Mouse (Mus musculus) embryo, embryonic 10.5 days (tissue): ENCODE measurements around the gene Astl.

Experiments used
- DNase-seq: peaks from one replicate; pipeline ENCODE4 v3.0.0-alpha.2; 2015; ENCODE audit warnings: low spot score

Gene Astl

GRCm38 (mm10) chr2:127324456-127324855, 14.0 kb upstream of the Astl start:
- DNase-seq = no peak

DNA sequence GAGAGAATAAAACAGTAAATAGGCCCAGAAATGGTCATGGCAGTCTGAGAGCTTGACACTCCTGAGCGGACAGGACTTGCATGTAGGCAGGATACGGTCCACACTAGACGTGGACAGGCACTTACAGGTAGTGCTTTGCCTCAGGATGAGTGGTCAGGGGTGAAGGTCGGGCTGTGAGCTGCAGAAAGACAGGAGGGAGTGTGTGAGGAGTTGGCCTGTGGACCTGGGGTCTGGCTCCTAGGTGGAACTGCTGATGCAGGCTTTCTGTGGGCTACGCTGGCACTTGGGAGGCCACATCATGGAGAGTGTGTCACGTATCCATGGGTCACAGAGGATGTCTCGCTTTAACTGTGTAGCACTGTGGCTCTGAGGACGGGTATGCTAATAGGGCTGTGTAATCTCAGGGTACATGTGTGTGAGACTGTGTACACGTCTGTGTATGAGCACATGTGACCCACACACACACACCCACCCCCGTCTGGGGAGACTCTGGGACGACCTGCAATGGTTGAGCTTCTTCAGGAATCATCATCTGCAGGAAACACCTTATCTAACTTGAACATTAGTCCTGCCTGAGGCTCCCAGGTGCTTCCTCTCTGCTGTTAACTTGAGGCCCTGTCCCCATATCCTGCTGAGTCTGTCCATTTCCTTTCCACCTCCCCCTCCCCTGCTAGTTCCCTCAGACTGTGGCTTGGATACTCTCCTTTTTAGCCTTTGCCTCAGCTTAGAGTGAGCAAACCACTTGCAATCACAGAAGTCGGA, 10.2 kb upstream of the Astl start:
- no peak for DNase-seq

DNA sequence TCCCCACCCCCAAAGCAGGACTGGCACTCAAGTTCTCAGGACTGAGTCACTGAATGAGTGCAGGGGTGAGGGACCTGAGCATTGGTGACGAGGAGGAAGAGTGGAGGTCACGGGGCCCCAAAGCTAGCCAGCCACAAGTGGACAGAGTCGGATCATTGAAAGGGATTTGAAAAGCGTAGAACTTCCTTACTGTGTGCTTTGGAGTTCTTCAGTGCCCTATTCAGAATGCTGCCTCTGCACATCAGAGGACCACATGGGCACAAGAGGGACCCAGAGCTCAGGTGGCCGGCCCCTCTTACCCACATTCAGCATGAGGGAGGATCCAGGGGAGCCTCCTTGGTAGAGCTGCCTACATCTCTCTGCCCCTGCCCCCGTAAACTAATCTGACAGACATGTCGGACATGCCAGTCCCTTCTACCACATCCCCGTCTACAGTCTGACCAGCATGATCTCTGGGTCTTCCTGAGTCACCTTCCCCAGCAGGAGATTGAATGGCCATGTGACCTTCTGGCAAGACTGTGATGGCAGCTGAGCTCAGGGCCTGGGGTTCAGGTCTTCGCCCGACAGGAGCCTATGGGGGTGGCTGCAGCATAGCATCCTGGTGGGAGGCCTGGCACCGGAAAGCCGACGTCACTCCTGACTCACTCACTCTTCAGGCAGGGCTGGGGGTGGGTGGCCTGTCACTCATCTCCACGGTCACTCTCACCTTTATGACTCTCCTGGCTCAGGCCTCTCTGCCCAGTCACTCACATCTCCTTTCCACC, 5.5 kb upstream of the Astl start:
- no peak for DNase-seq

- DNase-seq = no peak
Observed at GRCm38 (mm10) chr2:127333945-127334603, 4.4 kb upstream of the Astl start.

DNA sequence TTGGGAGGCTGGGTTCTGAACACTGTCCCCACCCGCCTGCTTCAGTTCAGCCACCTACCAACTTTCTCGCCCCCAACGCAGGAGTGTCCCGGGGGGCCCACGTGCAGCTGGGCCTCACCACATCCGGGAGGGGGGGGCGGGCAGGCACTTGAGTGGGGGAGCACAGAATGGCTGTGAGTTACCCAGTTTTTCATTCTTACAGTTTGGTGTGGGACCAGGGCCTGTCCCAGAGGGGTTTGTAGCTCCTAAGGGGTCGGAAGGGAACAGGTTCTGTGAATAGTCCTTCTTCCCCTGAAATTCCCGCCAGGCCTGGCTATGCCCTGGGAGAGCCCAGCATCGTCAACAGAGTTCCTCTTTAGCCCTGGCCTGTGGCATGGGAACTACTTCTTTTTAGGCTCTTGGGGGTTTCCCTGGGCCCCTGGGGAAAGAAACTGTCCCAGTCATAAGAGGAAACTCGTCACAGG, 3.3 kb upstream of the Astl start:
- DNase-seq = no peak

DNA sequence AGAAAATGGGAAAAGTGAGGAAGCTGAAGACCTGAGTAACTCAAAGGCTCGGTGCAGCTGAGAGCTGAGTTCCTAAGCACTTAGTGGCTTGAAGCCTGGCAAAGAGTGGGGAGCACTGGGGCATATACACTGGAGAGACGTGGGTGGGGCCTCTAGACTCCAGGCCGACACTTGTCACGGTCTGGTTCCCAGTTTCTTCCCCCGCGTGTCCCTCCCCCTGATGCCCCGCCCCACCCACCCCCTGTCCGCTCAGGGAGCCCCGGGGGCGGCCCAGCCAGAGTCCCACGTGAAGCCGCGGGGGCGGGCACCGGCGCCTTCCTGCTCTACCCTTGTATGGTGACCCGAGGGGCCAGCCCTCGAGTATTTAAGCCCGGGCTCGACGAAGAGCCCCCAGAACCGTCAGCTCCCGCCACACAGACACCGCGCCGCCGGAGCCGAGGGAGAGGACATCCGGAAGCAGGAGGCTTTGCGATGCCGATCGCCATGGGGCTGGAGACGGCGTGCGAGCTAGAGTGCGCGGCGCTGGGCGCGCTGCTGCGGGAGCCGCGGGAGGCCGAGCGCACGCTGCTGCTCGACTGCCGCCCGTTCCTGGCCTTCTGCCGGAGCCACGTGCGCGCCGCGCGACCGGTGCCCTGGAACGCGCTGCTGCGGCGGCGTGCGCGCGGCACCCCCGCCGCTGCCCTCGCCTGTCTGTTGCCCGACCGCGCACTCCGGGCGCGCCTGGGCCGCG, 2.5 kb upstream of the Astl start, which contains the start of gene Dusp2:
TSS of gene Dusp2 (plus strand) at position 393 of the 730 bp plus-strand sequence.
- peak; percentile 65 for DNase-seq

GRCm38 (mm10) chr2:127336497-127336832, 2.0 kb upstream of the Astl start:
- peak; percentile 16 for DNase-seq

GRCm38 (mm10) chr2:127336885-127337284, 1.6 kb upstream of the Astl start:
- no peak for DNase-seq

- no peak for DNase-seq
Observed at GRCm38 (mm10) chr2:127337531-127337930, 908 bp upstream of the Astl start.

GRCm38 (mm10) chr2:127338012-127338411, 427 bp upstream of the Astl start:
- no peak for DNase-seq

DNA sequence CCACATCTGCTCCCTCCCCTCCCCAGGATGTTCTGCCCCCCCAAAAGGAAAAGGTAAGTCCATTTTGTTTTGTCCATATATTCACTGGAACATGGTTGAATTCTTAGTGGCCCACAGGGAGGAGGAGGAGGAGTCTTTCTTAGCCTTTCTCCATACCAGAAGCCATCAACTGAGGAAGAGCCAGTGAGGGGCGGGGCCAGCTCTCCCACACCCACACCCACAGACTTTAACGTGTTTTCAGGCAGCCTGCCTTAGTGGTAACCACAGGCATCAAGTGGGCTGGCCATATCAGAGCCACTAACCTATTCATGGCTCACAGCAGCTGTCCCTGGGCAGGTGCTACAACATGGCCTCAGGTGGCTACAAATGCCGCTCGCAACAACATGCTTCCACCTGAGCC, 394 bp downstream of the Astl start:
- DNase-seq = no peak

GRCm38 (mm10) chr2:127339262-127339661, 823 bp downstream of the Astl start:
- DNase-seq = no peak

DNA sequence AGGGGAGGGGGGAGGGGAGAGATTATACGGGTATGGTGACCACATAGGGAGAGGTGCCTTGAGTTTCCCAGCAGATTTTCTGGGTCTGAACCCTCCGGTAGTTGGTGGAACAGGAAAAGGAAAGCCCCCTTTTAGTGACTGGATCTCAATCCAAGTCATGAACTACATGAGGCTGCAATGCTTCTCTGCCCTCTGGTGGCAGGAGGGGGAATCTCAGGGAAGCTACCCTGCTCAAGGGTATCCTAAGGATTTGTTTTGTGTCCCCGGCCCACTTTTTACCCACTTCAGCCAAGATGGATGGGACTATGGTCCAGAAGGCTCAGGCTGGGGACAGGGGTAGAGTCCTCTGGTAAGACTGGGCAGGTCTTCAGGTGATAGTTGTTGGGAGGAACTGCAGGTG, 2.7 kb downstream of the Astl start:
- peak; percentile 82 for DNase-seq

DNA sequence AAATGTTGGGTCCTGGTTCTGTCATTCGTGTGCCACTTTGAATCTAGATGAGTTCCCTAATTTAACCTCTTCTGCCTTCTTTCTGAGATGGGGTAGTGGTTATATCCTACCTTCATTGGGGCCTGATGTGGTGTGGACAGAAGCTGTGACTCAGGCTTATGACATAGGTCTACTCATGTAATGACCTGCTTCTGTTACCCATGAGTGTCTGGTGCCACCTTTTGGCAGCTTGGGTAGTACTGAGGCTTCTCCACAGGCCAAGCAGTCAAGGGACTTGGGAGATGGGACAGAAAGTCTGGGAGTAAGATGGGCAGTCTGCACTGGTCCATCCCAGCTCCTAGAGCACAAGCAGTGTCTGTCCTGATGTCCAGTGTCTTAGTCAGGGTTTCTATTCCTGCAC, 7.9 kb downstream of the Astl start:
- DNase-seq = no peak

DNA sequence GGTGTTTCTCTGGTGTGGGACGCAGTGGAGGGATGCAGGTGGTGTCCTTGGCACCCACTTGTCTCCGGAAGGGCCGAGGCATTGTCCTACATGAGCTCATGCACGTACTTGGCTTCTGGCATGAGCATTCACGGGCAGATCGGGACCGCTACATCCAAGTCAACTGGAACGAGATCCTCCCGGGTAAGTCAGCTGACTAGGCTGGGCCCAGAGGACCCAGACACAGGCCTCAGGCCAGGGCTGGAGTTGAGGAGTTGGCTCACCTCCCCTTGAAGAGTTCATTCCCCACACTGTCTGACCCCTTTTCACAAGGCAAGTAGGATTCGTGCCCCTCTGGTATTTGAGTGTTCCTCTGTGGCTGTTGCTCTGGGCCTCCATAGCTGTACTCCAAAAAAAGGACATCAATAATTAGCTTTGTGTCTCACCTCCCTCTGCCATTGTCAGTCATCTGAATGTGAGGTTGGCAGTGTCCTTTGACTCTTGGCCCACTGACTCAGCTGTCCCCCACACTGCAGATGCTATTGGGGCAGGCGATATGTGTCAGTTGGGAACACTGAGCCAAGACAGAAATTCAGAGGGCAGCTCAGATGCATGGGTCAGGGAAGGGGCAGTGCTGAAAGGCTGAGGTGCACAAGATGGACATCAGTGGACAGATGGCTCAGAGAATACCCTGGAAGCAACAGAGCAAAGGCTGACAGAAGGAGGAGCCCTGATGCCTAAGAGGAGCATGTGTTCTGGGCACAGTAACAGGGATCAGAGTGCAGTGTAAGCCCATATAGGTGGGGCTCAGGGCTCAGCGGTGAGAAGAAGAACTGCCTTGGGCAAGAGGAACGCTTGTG, 8.9 kb downstream of the Astl start:
- DNase-seq = no peak

GRCm38 (mm10) chr2:127353881-127354280, 15.4 kb downstream of the Astl start:
- DNase-seq = no peak

GRCm38 (mm10) chr2:127362459-127363281, 24.2 kb downstream of the Astl start, which contains the start of gene Adra2b:
Gene Adra2b (plus strand): TSS chr2:127363208.
- DNase-seq = peak; percentile 89

GRCm38 (mm10) chr2:127363282-127363652, 24.8 kb downstream of the Astl start:
- no peak for DNase-seq

GRCm38 (mm10) chr2:127363696-127364095, 25.3 kb downstream of the Astl start:
- DNase-seq = no peak

GRCm38 (mm10) chr2:127364452-127364851, 26.0 kb downstream of the Astl start:
- no peak for DNase-seq
